Mouse (Mus musculus) skeletal muscle tissue, postnatal 0 days (tissue): ENCODE results near the gene Cib3. TPM values are rescaled to one million over a fixed set of nuclear protein-coding genes. Genes with fewer than 3 reads are reported as not detected.

Experiments used
- polyA plus RNA-seq: library from polyadenylated mRNA; unstranded; fragments of >200 nt; fragmentation: Nextera tagmentation; extraction: Ambion mirVana; gene quantifications from 2 replicates; pipeline ENCODE4 v1.2.1, GENCODE M21; 2015

Gene Cib3
- not detected in 2 replicates for polyA plus RNA-seq

DNA sequence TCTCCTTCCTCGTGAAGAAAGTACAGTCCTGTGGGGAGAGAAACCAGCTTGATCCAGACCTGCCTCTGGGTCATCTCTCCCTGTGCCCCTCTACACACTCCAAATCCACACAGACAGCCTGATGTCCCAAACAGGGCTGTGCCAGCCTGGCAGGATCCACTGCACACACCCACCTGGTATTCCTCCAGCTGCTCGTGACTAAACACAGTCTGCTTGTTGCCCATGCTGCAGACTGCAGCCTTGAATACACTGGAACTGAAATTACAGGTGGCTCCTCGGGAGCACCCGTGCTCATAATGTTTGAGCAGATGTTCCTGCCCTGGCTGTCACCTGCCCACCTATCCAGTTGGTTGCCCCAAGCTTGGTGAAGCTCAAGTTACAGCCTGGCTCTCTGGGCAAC, at the start of gene Cib3:
Gene Cib3 (minus strand): TSS at position 87 of the 400 bp plus-strand sequence.

DNA sequence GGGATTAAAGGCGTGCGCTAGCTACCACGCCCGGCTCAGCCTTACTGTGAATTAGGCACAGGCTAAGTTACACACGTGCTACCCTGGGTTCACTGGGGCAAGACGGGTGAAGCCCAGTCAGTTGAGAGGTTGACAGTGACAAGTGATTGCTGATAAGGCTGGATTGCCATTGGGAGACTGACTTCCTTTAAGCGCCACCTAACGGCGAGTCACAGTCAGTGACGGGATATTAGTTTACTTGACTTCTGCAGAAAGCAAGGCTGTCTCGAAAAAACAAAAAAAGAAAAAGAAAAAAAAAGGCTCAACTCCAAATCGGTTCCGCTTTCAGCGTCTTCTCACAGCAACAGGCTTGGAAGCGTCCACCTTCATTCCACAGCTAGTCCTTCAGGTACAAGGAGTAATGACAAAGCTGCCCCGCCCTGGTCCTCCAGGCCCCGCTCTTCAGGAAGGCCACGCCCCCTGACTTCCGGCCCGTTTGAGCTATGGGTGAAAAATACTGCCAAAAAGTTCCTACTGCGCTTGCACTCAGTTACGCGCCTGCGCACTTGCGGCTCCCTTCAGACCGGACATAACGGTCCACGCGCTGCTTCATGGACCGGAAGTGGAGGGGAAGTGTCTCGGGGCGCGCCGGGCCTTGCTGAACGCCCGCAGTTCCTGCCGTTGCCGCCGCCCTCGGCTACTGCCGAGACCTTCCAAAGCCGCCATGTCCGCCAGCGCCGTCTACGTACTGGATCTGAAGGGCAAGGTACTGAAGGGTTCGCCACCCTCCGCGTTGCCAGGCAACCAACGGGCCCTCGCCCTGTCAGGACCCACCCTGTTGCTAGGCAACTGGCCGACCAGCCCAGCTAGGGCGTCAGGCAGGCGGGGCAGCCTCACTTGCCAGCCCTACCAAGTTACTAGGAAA, 27.1 kb upstream of the Cib3 start, which contains the start of gene Ap1m1:
Gene Ap1m1 (plus strand): TSS at position 520 of the 904 bp plus-strand sequence.

DNA sequence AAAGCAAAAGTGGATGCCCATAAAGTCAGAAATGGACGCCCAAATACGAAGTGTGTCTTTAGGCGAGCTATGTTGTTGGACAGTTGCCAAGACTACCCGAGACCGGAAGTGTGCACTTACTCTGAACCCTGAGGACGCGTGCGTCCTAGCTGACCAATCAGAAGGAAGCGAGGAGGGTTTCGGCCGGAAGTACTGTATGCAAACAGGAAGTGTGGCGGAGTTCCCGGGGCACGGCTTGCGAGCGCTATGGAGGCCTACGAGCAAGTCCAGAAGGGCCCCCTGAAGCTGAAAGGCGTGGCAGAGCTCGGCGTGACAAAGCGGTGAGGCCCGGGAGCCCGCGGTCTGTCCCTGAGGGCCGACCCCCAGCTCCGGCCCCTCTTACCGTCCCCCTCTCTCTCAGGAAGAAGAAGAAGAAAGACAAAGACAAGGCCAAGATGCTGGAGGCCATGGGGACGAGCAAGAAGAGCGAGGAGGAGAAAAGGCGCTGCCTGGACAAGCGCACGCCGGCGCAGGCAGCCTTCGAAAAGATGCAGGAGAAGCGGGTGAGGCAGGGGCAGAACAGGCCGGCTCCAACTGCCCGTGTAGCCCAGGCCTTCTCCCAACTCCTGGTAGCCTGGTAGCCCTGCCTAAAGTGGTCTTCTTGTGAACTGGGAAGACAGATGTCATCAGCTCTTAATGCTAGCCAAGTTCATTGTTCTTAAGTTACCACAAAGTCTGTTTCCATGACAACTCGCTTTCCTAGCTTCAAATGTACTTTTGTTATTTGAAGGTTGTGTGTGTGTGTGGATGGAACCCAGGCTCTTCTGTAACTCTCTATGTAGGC, 7.1 kb upstream of the Cib3 start, which contains the start of gene Fam32a:
Gene Fam32a (plus strand): TSS at position 190 of the 823 bp plus-strand sequence.

DNA sequence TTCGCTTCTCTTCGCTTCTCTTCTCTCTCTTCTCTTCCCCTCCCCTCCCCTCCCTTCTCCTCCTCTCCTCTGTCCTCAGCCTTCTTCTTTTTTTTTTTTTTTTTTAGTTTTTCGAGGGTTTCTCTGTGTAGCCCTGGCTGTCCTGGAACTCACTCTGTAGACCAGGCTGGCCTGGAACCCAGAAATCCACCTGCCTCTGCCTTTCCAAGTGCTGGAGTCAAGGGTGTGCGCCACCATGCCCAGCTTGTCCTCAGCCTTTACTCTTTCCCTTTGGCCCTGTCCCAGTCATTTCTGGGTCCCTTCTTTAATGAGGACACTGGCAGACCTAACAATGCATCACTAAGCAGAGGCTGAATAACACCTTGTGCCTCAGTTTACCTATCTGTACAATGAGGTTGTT, 899 bp upstream of the Cib3 start, which contains the start of gene Gm11034:
Gene Gm11034 (minus strand): TSS at position 101 of the 400 bp plus-strand sequence.

DNA sequence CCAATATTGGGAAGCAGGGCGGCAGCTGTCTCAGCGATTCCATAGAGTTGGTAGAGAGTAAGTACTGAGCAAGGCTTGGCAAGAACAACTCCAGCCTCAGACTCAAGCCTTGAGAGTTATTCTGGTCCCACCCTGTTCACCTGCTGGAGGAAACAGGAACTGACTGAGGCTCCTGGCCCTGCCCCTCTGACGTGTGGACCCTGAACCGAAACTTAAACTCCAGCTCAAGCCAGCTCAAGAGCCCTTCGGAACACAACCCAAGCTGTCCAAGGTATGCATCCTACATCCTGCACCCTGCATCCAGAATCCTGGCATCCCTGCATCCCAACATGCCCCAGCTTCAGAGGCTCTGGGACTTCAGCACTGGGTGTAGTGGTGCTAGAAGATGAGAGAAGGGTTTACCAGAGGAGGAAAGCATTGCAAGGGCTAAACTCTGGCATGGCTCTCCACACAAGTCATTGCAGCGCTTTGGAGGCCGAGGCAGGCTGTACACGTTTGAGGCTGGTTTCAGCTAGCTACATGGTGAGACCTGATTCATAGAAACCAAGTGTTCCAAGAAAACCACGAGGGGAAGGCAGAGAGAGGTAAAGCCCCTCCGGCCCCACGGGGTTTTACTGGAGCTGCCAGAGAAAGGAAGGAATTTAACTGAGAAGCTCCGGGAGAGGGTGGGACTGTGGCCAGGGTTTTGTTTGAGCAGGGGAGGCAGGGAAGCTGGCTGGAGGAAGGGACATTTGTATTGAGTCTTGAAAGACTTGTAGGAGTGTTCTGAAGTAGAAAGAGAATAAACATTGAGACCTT, 23.0 kb downstream of the Cib3 start, which contains the start of gene Hsh2d:
Gene Hsh2d (plus strand): TSS at position 222 of the 798 bp plus-strand sequence.

DNA sequence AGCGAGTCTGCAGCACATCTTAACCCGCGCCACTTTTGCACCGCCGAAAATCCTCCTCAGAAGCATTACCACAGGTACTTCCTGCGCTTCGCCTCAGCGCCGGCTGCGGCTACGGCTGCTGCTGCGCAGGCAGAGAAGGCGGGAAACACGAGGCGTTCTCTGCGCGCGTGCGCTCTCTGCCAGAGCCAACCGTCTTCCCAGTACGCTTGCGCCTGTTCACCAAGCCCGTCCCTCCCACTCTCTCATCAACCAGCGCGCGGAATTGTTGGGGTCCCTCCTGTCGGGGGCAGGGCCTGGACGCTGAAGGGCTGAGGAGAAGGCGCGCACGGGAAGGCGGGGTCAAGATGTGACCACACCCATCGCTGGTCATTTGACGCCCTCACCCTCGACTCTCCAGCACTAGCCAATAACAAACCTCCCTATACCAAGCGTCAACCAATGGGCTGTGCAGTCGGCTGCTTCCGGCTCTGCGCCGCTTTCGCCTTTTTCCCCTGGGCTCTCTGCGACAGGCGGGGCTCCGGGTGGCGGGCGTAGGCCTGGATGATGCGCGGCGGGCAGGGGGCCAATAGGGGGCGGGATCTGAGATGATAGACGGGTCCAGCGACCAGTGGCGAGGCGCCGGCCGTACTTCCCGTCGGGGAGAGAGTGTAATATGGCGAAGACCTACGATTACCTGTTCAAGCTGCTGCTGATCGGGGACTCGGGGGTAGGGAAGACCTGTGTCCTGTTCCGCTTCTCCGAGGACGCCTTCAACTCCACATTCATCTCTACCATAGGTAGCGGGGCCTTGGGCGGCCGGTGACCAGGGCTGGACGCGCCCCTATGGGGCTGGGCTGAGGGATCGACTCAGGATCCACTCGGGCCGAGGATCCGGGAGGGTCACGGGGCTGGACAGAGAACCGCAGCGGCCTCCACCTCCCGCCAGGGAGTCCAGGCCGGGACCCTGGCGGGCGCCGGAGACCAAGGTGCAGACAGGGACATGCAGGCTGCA, 51.6 kb downstream of the Cib3 start, which contains the start of gene Rab8a:
Gene Rab8a (plus strand): TSS at position 494 of the 991 bp plus-strand sequence.

Other genes starting within 250 kb of the Cib3 start
- gene Cyp4f18, start 203.2 kb downstream of the Cib3 start, polyA plus RNA-seq, result 0.60 and 0.94 TPM in 2 replicates
- gene Olfr372, start 171.6 kb downstream of the Cib3 start, polyA plus RNA-seq, result not detected in 2 replicates
- not detected in 2 replicates for gene Olfr373, start 129.7 kb downstream of the Cib3 start, polyA plus RNA-seq
- not detected in 2 replicates for gene Olfr374, start 105.8 kb downstream of the Cib3 start, polyA plus RNA-seq
- gene Tpm4, start 77.9 kb downstream of the Cib3 start, polyA plus RNA-seq, result 177 and 260 TPM in 2 replicates
- gene Rab8a, start 51.6 kb downstream of the Cib3 start, polyA plus RNA-seq, result 39.1 and 45.6 TPM in 2 replicates
- not detected in 2 replicates for gene Hsh2d, start 23.2 kb downstream of the Cib3 start, polyA plus RNA-seq
- not detected in 2 replicates for gene Gm11034, start 799 bp upstream of the Cib3 start, polyA plus RNA-seq
- gene Fam32a, start 6.9 kb upstream of the Cib3 start, polyA plus RNA-seq, result 29.4 and 32.5 TPM in 2 replicates
- gene Ap1m1, start 27.2 kb upstream of the Cib3 start, polyA plus RNA-seq, result 42.9 and 47.7 TPM in 2 replicates
- gene Gm10282, start 92.4 kb upstream of the Cib3 start, polyA plus RNA-seq, result 8.8 and 10.3 TPM in 2 replicates
- 13.8 and 18.6 TPM in 2 replicates for gene Klf2, start 106.2 kb upstream of the Cib3 start, polyA plus RNA-seq
- gene Eps15l1, start 208.6 kb upstream of the Cib3 start, polyA plus RNA-seq, result 20.2 and 21.3 TPM in 2 replicates
- gene Calr3, start 231.0 kb upstream of the Cib3 start, polyA plus RNA-seq, result 1.3 and 1.5 TPM in 2 replicates
- gene 1700030K09Rik, start 231.0 kb upstream of the Cib3 start, polyA plus RNA-seq, result 5.5 and 6.5 TPM in 2 replicates